Mouse (Mus musculus): ENCODE data around the gene Tssk4. TPM values are rescaled to one million over a fixed set of nuclear protein-coding genes. Genes with fewer than 3 reads are reported as not detected.

The Tssk4 gene
- polyA plus RNA-seq, 1 experiment from 2014 or later = 1.0 TPM

DNA sequence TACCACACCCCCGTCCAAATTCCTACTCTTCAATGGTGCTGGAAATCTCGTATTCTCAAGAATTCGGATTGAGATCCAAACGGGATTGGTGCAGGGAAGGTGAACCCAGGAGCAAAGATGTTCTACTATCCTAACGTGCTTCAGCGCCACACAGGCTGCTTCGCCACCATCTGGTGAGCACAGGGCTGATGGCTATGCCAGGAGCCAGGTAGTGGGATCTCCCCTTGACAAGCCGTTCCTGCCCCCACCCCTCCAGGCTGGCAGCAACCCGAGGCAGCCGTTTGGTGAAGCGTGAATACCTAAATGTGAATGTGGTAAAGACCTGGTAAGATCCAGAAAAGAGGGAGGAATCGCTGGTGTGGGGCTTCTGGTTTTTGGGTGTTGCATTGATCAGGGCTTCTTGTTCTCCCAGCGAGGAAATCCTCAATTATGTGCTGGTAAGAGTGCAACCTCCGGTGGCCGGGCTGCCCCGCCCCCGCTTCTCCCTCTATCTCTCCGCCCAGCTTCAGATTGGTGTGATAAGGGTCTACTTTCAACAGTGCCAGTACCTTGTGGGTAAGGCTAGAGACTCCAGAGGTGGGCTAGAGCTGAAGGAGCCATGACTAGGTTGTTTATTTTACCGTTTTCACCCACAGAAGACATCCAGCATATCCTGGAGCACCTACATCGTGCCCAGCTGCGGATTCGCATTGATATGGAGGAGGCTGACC lies 31.3 kb upstream of the Tssk4 start:
- Histone ChIP-seq H3K9me3 (no peaks in the 10 kb centered on the region), H3K36me3 (peaks cover 7% of the 10 kb centered on the region), H3K27me3 (no peaks in the 10 kb centered on the region; the same call in 1 of the 2 replicates), H3K4me3 (peak overlapping the region; percentile 34), H3K4me1 (peaks cover 6% of the 10 kb centered on the region; the same call in 1 of the 2 replicates), H3K4me2 (replicated peaks) (peak overlapping the region; percentile 58), H3K9ac (peak overlapping the region; percentile 43), H3K27ac (no peak overlapping the region)
- no peak for ATAC-seq (ENCODE audit: low FRiP score, low read depth)
- WGBS = 49% methylated on average over 22 of the region's 22 CpGs

DNA sequence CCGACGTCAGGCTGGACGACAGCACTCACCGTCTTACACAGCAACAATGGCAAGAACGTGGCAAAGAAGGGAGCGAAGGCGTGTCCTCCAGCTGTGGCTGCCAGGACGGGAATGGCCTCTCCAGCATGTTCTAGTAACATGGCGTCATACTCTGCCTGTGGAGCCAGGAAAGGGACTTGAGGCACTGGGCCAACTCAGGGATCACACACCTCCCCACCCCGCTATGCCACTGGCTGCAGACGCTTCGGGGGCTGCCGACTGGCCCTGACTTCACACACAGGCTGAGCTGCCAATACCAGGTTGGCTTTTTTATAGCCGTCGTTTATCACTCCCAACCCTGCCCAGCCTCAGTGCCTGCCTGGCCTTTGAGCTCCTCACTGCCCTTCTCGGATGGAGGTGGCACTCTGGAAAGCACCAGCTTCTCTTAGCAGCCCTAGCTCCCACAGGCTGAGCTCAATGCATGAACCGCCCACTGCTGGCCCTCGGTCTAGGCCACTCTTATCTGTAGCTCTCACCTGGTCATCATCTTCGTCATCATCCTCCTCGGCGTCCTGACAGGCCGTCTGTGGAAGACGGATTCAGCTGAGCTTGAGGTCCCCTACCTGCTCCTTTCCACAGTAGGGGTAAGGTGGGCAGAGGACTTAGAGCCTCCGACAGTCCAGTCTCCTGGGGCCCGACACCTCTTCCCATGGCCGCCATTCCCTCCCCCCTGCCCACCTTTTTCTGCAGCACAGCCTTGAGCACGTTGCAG lies 21.7 kb upstream of the Tssk4 start:
- Histone ChIP-seq H3K36me3 (peaks cover 98% of the 10 kb centered on the region), H3K9me3 (no peaks in the 10 kb centered on the region), H3K4me2 (replicated peaks) (no peak overlapping the region), H3K27me3 (no peaks in the 10 kb centered on the region), H3K9ac (no peak overlapping the region), H3K4me3 (no peak overlapping the region), H3K4me1 (no peaks in the 10 kb centered on the region), H3K27ac (no peak overlapping the region)
- 74% methylated on average over 27 of the region's 27 CpGs for WGBS
- no peak for ATAC-seq (ENCODE audit: low FRiP score, low read depth)

DNA sequence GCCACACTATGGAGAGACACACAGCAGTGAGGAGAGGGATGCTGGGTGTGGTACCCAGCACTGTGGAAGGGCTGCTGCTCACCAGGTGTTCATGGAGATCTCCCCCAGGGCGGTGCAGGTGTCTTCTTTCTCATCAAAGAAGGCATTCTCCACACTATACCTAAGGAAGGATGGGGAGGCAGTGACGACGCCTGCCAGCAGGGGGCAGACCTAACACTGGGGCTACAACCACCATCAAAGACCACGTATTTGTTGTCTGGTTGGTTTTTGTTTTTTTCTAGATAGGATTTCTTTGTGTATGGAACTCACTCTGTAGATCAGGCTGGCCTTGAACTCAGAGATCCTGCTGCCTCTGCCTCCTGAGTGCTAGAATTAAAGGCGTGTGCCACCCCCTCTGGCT lies 20.7 kb upstream of the Tssk4 start:
- H3K27me3 ChIP-seq = no peaks in the 10 kb centered on the region
- H3K4me1 ChIP-seq = peaks cover 5% of the 10 kb centered on the region
- H3K9ac ChIP-seq = no peak overlapping the region
- no peak overlapping the region for H3K4me2 ChIP-seq (replicated peaks)
- no peak for ATAC-seq (ENCODE audit: low FRiP score, low read depth)
- WGBS = 47% methylated on average over 5 of the region's 5 CpGs
- no peak overlapping the region for H3K4me3 ChIP-seq
- no peak overlapping the region for H3K27ac ChIP-seq
- no peaks in the 10 kb centered on the region for H3K9me3 ChIP-seq
- peaks cover 99% of the 10 kb centered on the region for H3K36me3 ChIP-seq

DNA sequence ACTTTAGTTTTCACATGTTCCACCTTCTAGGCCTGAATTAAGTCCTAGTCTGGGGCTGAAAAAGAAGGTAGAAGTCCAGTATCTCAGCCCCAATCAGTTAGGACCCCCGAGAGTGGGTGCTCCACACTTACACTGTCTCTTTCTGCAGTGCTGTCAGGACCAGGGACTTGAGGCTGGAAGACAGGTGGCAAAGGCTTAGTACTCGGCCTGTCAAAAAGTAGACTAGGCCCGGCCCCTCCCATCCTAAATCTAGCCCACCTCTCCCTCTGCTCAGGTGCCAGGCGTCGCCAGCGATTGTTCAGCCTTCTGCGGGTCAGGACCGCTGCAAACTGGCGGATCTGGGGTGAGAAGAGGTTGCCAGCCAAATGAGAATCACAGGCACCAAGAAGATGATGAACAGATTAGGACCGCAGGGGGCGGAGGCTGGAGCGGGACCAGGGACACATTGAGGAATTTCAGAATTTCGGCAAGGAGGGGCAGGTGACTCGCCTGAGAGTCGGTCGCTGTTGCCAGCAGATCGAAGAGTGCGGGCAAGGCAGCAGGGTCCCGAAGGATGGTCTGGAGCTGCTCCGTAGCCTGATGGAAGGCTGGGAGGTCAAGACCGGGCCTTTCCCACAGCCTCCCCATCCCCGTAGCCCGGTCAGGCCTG lies 15.0 kb upstream of the Tssk4 start:
- Histone ChIP-seq H3K9me3 (no peaks in the 10 kb centered on the region), H3K4me2 (replicated peaks) (peak overlapping the region; percentile 92), H3K4me3 (peak overlapping the region; percentile 76), H3K4me1 (peaks cover 17% of the 10 kb centered on the region), H3K27ac (peak overlapping the region; percentile 77), H3K27me3 (no peaks in the 10 kb centered on the region), H3K9ac (peak overlapping the region; percentile 84), H3K36me3 (peaks cover 81% of the 10 kb centered on the region)
- peak; percentile 48 for ATAC-seq (ENCODE audit: low FRiP score, low read depth)
- 2% methylated on average over 23 of the region's 23 CpGs for WGBS

DNA sequence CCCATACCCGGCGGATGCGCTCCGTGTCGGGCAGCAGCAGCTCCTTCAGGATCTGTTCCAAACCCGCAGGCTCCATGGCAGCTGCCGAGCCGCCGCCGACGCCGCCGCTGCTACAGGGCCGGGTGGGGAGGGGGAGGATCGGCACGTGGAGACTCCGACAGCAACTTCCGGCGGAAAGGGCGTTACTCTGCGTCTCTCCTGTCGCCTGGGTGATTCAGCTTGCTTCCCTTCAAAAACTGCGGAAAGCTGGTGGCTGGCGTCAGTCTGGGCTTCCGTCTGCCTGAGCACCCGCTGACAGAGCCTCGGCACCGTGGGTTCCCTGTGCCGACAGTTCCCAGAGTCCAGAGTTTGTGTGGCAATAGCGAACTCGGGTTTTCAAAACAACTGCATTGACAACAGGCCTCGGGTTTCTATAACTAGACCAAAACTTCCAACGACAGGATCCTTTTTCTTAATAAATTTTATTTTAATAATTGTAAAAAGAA lies 14.4 kb upstream of the Tssk4 start, which contains the start of gene Ipo4:
Gene Ipo4 (minus strand): TSS at position 435 of the 485 bp plus-strand sequence.
- ATAC-seq (ENCODE audit: low FRiP score, low read depth) = peak; percentile 91
- peak within 1 kb of the TSS; percentile 77 for H3K27ac ChIP-seq

DNA sequence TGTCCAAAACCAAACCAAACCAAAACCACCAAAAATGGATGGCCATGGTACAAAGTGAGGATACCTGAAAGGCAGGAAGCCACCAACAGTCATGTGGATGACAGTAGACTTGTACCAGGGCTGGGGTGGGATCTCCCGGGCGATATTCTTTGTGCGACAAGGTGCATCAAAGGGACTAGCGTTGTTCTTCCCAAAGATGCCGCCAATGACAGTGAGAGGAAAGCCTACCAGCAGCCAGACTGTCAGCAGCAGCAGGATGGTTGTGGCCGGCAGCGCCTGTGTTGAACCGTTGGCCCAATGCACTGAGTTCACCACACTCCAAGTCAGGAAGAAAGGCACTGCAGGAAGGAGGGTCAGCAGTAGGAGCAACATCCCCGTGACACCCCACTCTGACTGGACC lies 12.2 kb upstream of the Tssk4 start, which contains the start of gene Gm49378:
Gene Gm49378 (minus strand): TSS at position 101 of the 400 bp plus-strand sequence.
- peaks cover 33% of the 10 kb centered on the region for H3K4me1 ChIP-seq
- WGBS = 93% methylated on average over 9 of the region's 9 CpGs
- ATAC-seq (ENCODE audit: low FRiP score, low read depth) = no peak

More for the DNA sequence above, 14.4 kb upstream of the Tssk4 start, which contains the start of gene Ipo4:
- H3K27me3 ChIP-seq = no peaks in the 10 kb centered on the region
- H3K9ac ChIP-seq = peak within 1 kb of the TSS; percentile 84
- H3K4me3 ChIP-seq = peak within 1 kb of the TSS; percentile 76
- peaks cover 17% of the 10 kb centered on the region for H3K4me1 ChIP-seq
- peaks cover 81% of the 10 kb centered on the region for H3K36me3 ChIP-seq
- WGBS = 1% methylated on average over 33 of the region's 33 CpGs
- peak within 1 kb of the TSS; percentile 92 for H3K4me2 ChIP-seq (replicated peaks)
- no peaks in the 10 kb centered on the region for H3K9me3 ChIP-seq

DNA sequence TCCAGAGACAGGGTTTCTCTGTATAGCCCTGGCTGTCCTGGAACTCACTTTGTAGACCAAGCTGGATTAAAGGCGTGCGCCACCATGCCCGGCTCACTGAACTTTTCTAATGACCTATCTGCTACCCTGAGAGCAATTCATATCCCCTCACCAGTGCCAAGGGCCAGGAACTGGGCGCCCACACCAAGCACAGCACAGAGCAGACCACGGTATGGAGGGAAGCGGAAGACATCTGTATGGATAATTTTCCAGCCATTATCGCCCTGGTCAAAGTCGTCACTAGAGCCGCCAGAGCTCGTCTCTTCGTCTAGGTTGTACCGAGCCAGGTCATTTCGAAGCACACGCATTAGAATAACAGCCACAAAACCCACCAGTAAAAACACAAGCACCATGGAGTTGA lies 9.2 kb upstream of the Tssk4 start:
- 96% methylated on average over 14 of the region's 14 CpGs for WGBS

More for the DNA sequence above, 12.2 kb upstream of the Tssk4 start, which contains the start of gene Gm49378:
- no peak within 1 kb of the TSS for H3K27ac ChIP-seq
- H3K36me3 ChIP-seq = peaks cover 72% of the 10 kb centered on the region
- H3K4me2 ChIP-seq (replicated peaks) = no peak within 1 kb of the TSS
- no peaks in the 10 kb centered on the region for H3K27me3 ChIP-seq
- H3K4me3 ChIP-seq = no peak within 1 kb of the TSS
- H3K9ac ChIP-seq = no peak within 1 kb of the TSS
- no peaks in the 10 kb centered on the region for H3K9me3 ChIP-seq

DNA sequence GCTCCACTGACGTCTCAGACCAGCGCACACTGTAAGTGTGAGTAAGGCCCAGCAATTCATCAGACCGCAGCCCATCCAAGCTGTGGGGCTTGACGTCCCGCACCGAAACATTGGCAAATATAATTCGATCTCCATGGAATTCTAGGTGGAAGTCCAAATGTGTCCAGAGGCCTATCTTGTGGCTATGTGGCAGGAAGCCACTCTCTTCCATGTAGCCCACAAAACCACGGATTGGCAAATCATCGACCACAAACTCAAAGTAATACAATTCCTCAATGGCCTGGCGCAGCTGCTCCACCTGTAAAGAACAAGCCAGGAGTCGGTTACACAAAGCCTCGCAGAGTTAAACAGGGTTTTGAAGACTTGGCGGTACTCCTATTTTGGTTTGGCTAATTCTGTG lies 8.7 kb upstream of the Tssk4 start:
- Histone ChIP-seq H3K9ac (peak overlapping the region; percentile 1; the same call in 1 of the 2 replicates), H3K9me3 (no peaks in the 10 kb centered on the region), H3K4me3 (no peak overlapping the region), H3K4me2 (replicated peaks) (no peak overlapping the region), H3K36me3 (peaks cover 59% of the 10 kb centered on the region), H3K4me1 (peaks cover 29% of the 10 kb centered on the region), H3K27ac (no peak overlapping the region), H3K27me3 (no peaks in the 10 kb centered on the region)
- no peak for ATAC-seq (ENCODE audit: low FRiP score, low read depth)
- WGBS = 97% methylated on average over 13 of the region's 13 CpGs

More for the DNA sequence above, 9.2 kb upstream of the Tssk4 start:
- 0 out of 2 replicates have a peak overlapping the region, but pooled peaks have one; percentile 21 for H3K9ac ChIP-seq
- no peak for ATAC-seq (ENCODE audit: low FRiP score, low read depth)
- H3K27me3 ChIP-seq = no peaks in the 10 kb centered on the region
- no peaks in the 10 kb centered on the region for H3K9me3 ChIP-seq
- peaks cover 33% of the 10 kb centered on the region for H3K4me1 ChIP-seq
- no peak overlapping the region for H3K4me3 ChIP-seq
- peaks cover 58% of the 10 kb centered on the region for H3K36me3 ChIP-seq
- no peak overlapping the region for H3K4me2 ChIP-seq (replicated peaks)
- H3K27ac ChIP-seq = no peak overlapping the region

DNA sequence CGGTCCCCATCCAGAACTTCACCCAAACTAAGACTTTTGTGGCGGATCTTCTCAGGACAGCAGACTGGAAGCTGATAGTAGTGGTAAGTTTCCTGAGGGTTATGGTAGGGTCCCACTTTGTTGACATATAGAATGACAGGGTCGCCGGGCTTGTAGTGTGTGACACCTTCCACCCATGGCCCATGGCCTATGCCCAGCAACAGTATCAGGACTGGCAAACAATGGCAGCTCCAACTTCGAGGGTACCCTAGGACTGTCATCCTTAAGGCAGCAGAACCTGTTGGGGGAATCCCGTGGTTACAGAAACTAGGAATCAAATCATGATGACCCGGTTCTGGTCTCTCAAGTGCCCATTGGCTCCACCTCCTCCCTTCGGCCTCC lies 7.3 kb upstream of the Tssk4 start:
- H3K9ac ChIP-seq = peak overlapping the region; percentile 94
- peak; percentile 33; the same call in 1 of the 2 replicates for ATAC-seq (ENCODE audit: low FRiP score, low read depth)
- peaks cover 29% of the 10 kb centered on the region for H3K4me1 ChIP-seq
- H3K36me3 ChIP-seq = peaks cover 55% of the 10 kb centered on the region
- H3K4me3 ChIP-seq = peak overlapping the region; percentile 96
- WGBS = 21% methylated on average over 8 of the region's 8 CpGs
- H3K4me2 ChIP-seq (replicated peaks) = peak overlapping the region; percentile 87
- H3K9me3 ChIP-seq = no peaks in the 10 kb centered on the region
- no peaks in the 10 kb centered on the region for H3K27me3 ChIP-seq
- H3K27ac ChIP-seq = peak overlapping the region; percentile 92

DNA sequence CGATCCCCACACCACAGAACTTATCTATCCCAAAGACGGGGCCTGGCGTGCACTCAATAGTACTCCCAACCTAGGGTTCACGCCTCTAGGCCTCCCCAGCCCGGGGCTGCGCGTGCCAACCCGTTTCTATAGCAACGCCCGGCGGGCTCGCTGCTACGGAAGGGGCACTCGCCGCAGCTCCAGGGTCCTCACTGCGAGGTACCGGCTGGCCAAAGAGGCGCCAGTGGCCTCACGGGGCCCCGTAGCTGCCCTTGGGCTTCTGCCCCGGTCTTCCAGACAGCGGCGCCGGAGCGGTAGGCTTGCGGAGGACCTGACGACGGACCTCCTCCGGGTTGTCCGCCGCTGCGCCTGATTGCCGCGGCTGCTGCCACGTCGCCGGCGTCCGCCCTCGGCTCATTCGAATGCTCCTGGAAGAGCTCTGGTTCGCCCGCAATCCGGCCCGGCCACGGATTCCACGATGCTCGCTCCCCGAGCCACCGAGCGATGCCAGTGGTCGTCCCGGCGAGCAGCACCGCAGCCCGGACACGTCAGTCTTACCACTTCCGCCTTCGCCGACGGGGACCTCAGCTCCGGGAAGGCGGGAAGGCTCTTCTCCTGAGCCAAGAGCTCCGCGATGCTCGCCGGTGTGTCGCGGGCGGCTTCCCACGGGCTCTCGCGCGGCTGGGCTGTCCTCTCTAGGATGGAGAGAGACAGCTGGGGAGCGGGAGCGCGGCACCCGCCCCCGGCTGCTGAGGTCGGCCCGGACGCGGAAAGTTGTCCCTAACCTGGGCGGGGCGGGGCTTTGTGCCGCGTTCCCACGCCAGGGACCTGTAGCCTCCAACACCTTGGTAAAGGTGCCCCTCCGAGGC lies 6.7 kb upstream of the Tssk4 start, which contains the start of gene Tm9sf1:
Gene Tm9sf1 (minus strand): TSS at position 747 of the 848 bp plus-strand sequence.
- ATAC-seq (ENCODE audit: low FRiP score, low read depth) = peak; percentile 90
- Histone ChIP-seq H3K27ac (peak within 1 kb of the TSS; percentile 92), H3K36me3 (peaks cover 49% of the 10 kb centered on the region), H3K9me3 (no peaks in the 10 kb centered on the region), H3K4me2 (replicated peaks) (peak within 1 kb of the TSS; percentile 87), H3K4me3 (peak within 1 kb of the TSS; percentile 96), H3K4me1 (peaks cover 29% of the 10 kb centered on the region), H3K27me3 (no peaks in the 10 kb centered on the region), H3K9ac (peak within 1 kb of the TSS; percentile 94)
- WGBS = under 1% methylated on average over 80 of the region's 89 CpGs
